Mouse (Mus musculus) neural tube, embryonic 15.5 days (tissue): Measurements from ENCODE around the gene Edrf1. TPM values are rescaled to one million over a fixed set of nuclear protein-coding genes. Genes with fewer than 3 reads are reported as not detected.
"Not testable (repeated sequence)": the region's sequence is repeated elsewhere in the genome, so short reads cannot be mapped to it uniquely, and the experiment has no call there.

ENCODE experiments used
- ATAC-seq: fragments of 200-750 bp; cut with Nextera tagmentation; 2 replicates; pipeline ENCODE4 v1.8.0; 2017; ENCODE audit warnings: mild to moderate bottlenecking, moderate TSS enrichment, moderate library complexity; ENCODE audit not compliant: low FRiP score
- H3K27ac ChIP-seq: fragments of 300-500 bp; sonication (generic); replicated peaks from 2 replicates; pipeline ENCODE4 v1.5.1; 2015; ENCODE audit warnings: mild to moderate bottlenecking, inconsistent platforms
- H3K27me3 ChIP-seq: fragments of 300-500 bp; sonication (generic); replicated peaks from 2 replicates; pipeline ENCODE4 v1.6.1; 2015; ENCODE audit warnings: inconsistent platforms
- H3K36me3 ChIP-seq: fragments of 300-500 bp; sonication (generic); 2 replicates; pipeline ENCODE4 v1.6.1; 2015; ENCODE audit warnings: inconsistent platforms
- H3K4me1 ChIP-seq: fragments of 300-500 bp; sonication (generic); 2 replicates; pipeline ENCODE4 v1.6.1; 2015; ENCODE audit warnings: inconsistent platforms
- H3K4me2 ChIP-seq: fragments of 300-500 bp; sonication (generic); 2 replicates; pipeline ENCODE4 v1.6.1; 2015; ENCODE audit warnings: inconsistent platforms, mild to moderate bottlenecking, moderate library complexity
- H3K4me3 ChIP-seq: fragments of 300-500 bp; sonication (generic); replicated peaks from 2 replicates; pipeline ENCODE4 v1.5.1; 2015; ENCODE audit warnings: mild to moderate bottlenecking, inconsistent platforms
- H3K9ac ChIP-seq: fragments of 300-500 bp; sonication (generic); replicated peaks from 2 replicates; pipeline ENCODE4 v1.6.1; 2015; ENCODE audit warnings: mild to moderate bottlenecking, inconsistent platforms
- H3K9me3 ChIP-seq: fragments of 300-500 bp; sonication (generic); replicated peaks from 2 replicates; pipeline ENCODE4 v1.6.1; 2016; ENCODE audit warnings: inconsistent platforms
- WGBS: fragments of 180-500 bp; shearing (Covaris S2); methylation state at CpG from one replicate; pipeline ENCODE4 v1.1.7; 2015; ENCODE audit warnings: mixed read lengths; 5-methylcytosine and 5-hydroxymethylcytosine counted together
- polyA plus RNA-seq: library from polyadenylated mRNA; unstranded; fragments of >200 nt; fragmentation: Nextera tagmentation; extraction: Ambion mirVana; gene quantifications from 2 replicates; pipeline ENCODE4 v1.2.1, GENCODE M21; 2015

Gene Edrf1
- polyA plus RNA-seq, 1 experiment from 2014 or later = 17.8 TPM

DNA sequence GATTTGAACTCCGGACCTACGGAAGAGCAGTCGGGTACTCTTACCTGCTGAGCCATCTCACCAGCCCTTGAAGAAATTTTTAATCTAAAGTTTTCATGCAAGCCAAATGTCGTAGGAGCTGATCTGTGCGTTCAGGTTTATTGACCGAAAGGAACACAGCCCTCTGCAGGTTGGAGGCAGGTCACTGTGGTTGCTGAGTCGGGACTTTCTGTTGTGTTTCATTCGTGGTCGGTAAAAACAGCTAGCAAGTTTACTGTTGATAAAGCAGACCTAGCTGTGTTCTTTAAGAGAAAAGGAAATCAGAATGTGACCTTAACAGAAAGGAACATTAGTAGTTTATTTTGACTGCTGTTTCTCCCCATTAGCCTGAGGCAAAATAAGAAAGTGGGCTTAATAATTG lies 32.6 kb downstream of the Edrf1 start:
- WGBS = 94% methylated on average over 9 of the region's 9 CpGs
- no peak overlapping the region for H3K4me3 ChIP-seq
- no peaks in the 10 kb centered on the region for H3K27me3 ChIP-seq
- H3K4me1 ChIP-seq = no peaks in the 10 kb centered on the region
- no peak overlapping the region for H3K27ac ChIP-seq
- H3K4me2 ChIP-seq = no peak overlapping the region
- peaks cover 79% of the 10 kb centered on the region for H3K36me3 ChIP-seq
- H3K9me3 ChIP-seq = no peaks in the 10 kb centered on the region
- no peak for ATAC-seq
- no peak overlapping the region for H3K9ac ChIP-seq

DNA sequence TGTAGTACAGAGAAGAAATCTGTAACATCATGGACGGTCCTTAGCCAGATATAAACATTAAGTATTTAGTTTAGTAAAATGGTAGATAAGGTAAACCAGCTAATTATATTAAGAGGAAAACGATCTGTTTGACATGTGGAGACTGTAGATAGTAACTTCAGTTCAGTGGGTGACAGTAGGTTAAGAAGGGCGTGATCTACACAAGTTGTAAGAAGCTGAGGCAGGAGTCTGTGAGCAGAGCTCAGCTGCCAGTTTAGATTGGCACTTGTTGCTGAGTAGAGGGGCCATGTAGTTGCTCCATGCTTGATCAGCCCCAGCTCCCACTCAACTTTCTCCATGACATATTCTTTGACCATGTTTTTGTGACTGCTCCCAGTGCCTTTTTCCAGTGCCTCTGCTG lies 33.5 kb downstream of the Edrf1 start:
- Histone ChIP-seq H3K9ac (no peak overlapping the region), H3K4me3 (no peak overlapping the region), H3K9me3 (no peaks in the 10 kb centered on the region), H3K4me2 (no peak overlapping the region), H3K36me3 (peaks cover 70% of the 10 kb centered on the region), H3K27me3 (no peaks in the 10 kb centered on the region), H3K27ac (no peak overlapping the region), H3K4me1 (no peaks in the 10 kb centered on the region)
- ATAC-seq = no peak
- WGBS = 94% methylated on average over 3 of the region's 3 CpGs

DNA sequence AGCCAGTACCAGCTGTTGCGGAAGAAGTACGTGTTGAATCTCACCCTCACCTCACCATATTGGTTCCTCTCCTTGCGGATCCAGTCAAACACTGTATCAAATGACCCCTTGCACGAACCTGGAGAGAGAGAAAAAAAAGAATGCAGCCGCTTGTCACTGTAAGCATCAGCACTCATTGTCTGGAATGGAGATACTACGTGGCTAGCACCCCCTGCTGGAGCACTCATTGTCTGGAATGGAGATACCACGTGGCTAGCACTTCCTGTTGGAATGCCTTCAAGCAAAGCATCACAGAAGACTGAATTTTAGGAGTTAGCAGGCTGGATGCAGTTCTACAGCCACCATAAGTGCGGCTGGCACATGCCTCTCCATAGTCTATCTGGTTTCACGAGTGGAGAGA lies 38.7 kb downstream of the Edrf1 start:
- H3K27me3 ChIP-seq = no peaks in the 10 kb centered on the region
- H3K9me3 ChIP-seq = no peaks in the 10 kb centered on the region
- H3K27ac ChIP-seq = no peak overlapping the region
- H3K4me3 ChIP-seq = no peak overlapping the region
- WGBS = 68% methylated on average over 9 of the region's 9 CpGs
- no peaks in the 10 kb centered on the region for H3K4me1 ChIP-seq
- no peak for ATAC-seq
- H3K36me3 ChIP-seq = peaks cover 31% of the 10 kb centered on the region
- no peak overlapping the region for H3K9ac ChIP-seq
- no peak overlapping the region for H3K4me2 ChIP-seq

DNA sequence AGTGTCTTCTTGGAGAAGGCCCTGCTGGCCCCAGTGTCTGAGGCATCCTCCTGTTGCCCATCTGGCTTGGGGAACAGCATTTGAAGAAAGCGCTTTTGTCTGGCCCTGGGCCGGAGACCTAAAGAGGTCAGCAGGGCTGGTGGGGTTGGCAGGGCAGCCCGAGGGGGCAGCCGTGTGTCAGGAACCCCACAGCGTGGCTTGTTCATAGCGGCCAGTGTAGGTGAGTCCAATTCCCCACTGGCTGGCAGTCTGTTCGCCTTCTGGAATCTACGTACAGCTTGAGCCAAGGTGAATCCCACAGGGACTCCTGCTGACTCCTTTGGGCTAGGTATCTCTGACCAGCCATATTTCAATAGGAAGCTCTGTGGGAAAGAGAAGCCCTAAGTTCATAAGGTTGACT lies 41.4 kb downstream of the Edrf1 start:
- Histone ChIP-seq H3K9ac (no peak overlapping the region), H3K27ac (no peak overlapping the region), H3K4me2 (no peak overlapping the region), H3K9me3 (no peaks in the 10 kb centered on the region), H3K36me3 (0 out of 2 replicates have a peak, but pooled peaks cover 6% of the 10 kb centered on the region), H3K4me1 (no peaks in the 10 kb centered on the region), H3K4me3 (no peak overlapping the region), H3K27me3 (no peaks in the 10 kb centered on the region)
- 90% methylated on average over 8 of the region's 8 CpGs for WGBS
- ATAC-seq = no peak

DNA sequence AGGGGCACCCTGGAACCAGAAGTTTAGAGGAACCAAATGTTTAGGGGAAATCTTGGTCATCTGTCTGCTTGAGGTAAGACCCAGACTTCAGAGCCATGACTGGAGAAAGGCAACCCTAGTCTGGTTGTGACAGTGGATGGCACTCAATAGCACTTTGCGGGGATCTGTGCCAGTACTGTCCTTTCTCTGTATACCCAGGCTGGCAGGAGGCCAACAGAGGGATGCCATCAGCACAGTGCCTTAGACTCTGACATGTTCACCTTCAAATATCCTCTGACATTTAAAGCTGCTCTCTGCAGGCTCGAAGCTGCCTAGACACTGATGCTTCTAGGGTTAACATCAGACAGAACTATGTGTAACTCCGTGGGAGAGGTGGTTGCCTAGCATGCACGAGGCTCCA lies 42.1 kb downstream of the Edrf1 start:
- no peak overlapping the region for H3K27ac ChIP-seq
- H3K4me2 ChIP-seq = no peak overlapping the region
- ATAC-seq = no peak
- H3K4me1 ChIP-seq = no peaks in the 10 kb centered on the region
- no peaks in the 10 kb centered on the region for H3K9me3 ChIP-seq
- H3K27me3 ChIP-seq = no peaks in the 10 kb centered on the region
- no peak overlapping the region for H3K4me3 ChIP-seq
- H3K9ac ChIP-seq = no peak overlapping the region
- H3K36me3 ChIP-seq = 0 out of 2 replicates have a peak, but pooled peaks cover 6% of the 10 kb centered on the region
- WGBS = 74% methylated on average over 4 of the region's 4 CpGs

DNA sequence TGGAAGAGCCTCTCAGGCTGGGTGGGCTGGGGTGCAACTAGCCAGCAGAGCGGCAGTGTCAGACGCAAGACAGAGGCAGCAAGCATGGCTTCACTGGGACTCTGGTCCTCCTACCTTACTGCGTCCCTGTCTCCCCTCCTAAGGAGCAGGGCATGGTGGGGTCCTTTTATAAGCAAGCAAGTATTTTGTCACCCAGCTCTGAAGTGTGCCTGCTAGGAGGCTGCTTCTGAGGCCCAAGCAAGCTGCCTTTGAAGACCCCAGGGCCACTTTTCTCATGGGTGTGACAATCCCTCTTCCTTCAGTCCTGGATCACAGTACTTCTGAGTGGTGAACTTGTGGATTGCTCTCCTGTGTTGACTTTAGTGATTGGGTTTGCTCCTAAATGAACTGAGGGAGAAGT lies 42.6 kb downstream of the Edrf1 start, which contains the start of gene Mmp21:
Gene Mmp21 (minus strand): TSS at position 101 of the 400 bp plus-strand sequence.
- 88% methylated on average over 3 of the region's 3 CpGs for WGBS
- Histone ChIP-seq H3K9ac (no peak within 1 kb of the TSS), H3K36me3 (0 out of 2 replicates have a peak, but pooled peaks cover 3% of the 10 kb centered on the region)

DNA sequence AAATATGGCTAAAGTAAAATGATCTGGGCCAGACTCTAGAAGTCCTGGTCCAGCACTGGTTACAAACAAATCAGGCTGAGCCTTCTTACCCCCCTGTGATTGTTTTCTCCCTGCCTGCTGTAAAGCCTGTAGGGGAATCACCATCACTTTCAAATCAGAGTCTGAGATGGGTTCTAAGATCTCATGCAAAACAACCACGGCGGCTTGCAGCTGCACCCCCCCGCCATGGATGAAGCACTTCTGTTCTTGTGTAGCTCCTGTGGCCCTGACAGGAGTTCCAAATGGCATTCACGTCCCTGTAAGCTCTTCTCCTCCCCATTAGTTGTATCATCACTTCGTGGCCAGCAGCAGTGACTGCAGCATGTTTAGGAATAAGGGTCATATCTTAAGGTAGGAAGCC lies 46.3 kb downstream of the Edrf1 start:
- Histone ChIP-seq H3K4me2 (no peak overlapping the region), H3K27me3 (no peaks in the 10 kb centered on the region), H3K27ac (no peak overlapping the region), H3K9ac (no peak overlapping the region), H3K9me3 (peaks cover 9% of the 10 kb centered on the region; the same call in 1 of the 2 replicates), H3K4me3 (no peak overlapping the region), H3K36me3 (peaks cover 20% of the 10 kb centered on the region), H3K4me1 (no peaks in the 10 kb centered on the region)
- no peak for ATAC-seq
- 87% methylated on average over 5 of the region's 5 CpGs for WGBS

More for the DNA sequence above, 42.6 kb downstream of the Edrf1 start, which contains the start of gene Mmp21:
- Histone ChIP-seq H3K9me3 (no peaks in the 10 kb centered on the region), H3K4me1 (no peaks in the 10 kb centered on the region), H3K4me3 (no peak within 1 kb of the TSS), H3K27me3 (no peaks in the 10 kb centered on the region), H3K4me2 (no peak within 1 kb of the TSS), H3K27ac (no peak within 1 kb of the TSS)
- no peak for ATAC-seq

DNA sequence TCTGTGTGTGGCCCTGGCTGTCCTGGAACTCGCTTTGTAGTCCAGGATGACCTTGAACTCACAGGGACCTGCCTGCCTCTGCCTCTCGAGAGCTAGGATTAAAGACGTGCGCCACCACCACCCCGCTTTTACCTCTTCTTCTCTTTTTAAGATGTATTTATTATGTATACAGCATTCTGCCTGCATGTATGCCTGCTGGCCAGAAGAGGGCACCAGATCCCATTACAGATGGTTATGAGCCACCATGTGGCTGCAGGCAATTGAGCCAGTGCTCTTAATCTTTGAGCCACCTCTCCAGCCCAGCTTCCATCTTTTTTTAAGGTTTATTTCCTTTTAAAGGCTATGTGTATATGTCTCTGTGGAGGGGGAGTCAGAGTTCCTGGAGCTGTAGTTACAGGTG lies 46.8 kb downstream of the Edrf1 start:
- Histone ChIP-seq H3K9me3 (peaks cover 10% of the 10 kb centered on the region; the same call in 1 of the 2 replicates), H3K36me3 (peaks cover 25% of the 10 kb centered on the region), H3K27ac (no peak overlapping the region), H3K4me1 (no peaks in the 10 kb centered on the region), H3K4me3 (no peak overlapping the region), H3K9ac (no peak overlapping the region), H3K27me3 (no peaks in the 10 kb centered on the region), H3K4me2 (no peak overlapping the region)
- WGBS = 83% methylated on average over 5 of the region's 5 CpGs
- no peak for ATAC-seq

DNA sequence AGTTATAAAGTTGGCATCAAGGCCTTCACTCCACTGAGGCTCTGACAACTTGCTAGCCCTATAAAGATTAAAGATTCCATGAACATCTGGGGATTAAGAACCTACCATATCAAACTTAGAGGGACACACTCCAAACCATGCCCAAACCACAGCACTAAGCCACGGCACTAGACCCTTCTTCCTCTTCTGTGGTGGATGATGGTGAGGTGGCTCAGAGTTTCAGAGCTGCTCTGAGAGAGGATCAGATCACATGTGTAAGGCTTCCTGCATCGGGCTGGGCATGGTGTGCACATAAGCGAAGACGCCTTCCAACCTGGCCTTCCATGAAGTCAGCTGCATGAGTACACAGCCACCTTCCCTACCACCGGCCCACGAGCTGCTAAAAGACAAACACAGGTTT lies 47.4 kb downstream of the Edrf1 start:
- Histone ChIP-seq H3K4me2 (no peak overlapping the region), H3K27me3 (no peaks in the 10 kb centered on the region), H3K9me3 (peaks cover 10% of the 10 kb centered on the region; the same call in 1 of the 2 replicates), H3K4me3 (no peak overlapping the region), H3K9ac (no peak overlapping the region), H3K4me1 (no peaks in the 10 kb centered on the region), H3K36me3 (peaks cover 31% of the 10 kb centered on the region), H3K27ac (no peak overlapping the region)
- ATAC-seq = no peak
- WGBS = 95% methylated on average over 6 of the region's 6 CpGs

DNA sequence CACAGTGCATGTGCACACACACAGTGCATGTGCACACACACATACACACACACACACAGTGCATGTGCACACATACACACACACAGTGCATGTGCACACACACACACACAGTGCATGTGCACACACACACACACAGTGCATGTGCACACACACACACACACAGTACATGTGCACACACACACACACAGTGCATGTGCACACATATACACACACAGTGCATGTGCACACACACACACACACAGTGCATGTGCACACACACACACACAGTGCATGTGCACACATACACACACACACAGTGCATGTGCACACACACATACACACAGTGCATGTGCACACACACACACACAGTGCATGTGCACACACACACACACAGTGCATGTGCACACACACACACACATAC lies 48.3 kb downstream of the Edrf1 start:
- not testable (repeated sequence) for H3K9ac ChIP-seq, H3K4me2 ChIP-seq

DNA sequence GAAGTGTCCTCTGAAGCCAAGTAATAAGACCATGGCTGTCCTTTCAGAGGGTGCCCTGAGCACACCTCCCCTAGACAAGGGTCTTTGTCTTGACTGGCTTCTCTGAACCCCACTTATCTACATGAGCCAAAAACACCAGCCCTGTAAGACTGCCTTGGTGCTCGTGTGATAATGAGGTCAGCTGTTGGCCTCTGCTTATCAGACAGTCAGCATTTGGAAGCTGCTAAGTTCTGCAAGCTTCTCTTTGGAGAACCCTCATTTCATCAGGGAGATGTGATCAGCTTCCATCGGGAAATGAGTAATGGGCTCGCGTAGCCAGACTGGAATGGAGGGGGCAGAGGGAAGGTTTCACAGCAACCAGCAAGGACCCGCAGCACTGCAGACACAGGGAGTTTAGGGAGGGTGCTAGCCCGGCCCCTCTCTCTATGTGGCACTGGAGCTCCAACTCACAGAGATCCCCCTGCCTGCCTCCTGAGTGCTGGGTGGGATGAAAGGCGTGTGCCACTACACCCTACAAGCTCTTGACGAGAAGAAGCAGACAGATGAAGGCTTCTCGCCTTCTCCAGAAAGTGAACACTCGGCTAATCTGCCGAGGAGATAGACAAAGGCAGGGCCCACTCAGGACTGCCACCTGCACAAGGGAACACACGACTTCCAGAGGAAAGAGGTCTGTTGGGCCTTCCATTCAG lies 60.8 kb downstream of the Edrf1 start:
- H3K4me1 ChIP-seq = no peaks in the 10 kb centered on the region
- 92% methylated on average over 12 of the region's 12 CpGs for WGBS
- no peak for ATAC-seq
- H3K4me3 ChIP-seq = no peak overlapping the region
- no peak overlapping the region for H3K4me2 ChIP-seq
- H3K36me3 ChIP-seq = peaks cover 20% of the 10 kb centered on the region
- H3K27ac ChIP-seq = no peak overlapping the region
- H3K9ac ChIP-seq = no peak overlapping the region
- H3K27me3 ChIP-seq = no peaks in the 10 kb centered on the region
- no peaks in the 10 kb centered on the region for H3K9me3 ChIP-seq

More for the DNA sequence above, 48.3 kb downstream of the Edrf1 start:
- H3K4me1 ChIP-seq, H3K27ac ChIP-seq, H3K4me3 ChIP-seq, H3K27me3 ChIP-seq, H3K9me3 ChIP-seq, ATAC-seq: not testable (repeated sequence)
- peaks cover 40% of the 10 kb centered on the region for H3K36me3 ChIP-seq

DNA sequence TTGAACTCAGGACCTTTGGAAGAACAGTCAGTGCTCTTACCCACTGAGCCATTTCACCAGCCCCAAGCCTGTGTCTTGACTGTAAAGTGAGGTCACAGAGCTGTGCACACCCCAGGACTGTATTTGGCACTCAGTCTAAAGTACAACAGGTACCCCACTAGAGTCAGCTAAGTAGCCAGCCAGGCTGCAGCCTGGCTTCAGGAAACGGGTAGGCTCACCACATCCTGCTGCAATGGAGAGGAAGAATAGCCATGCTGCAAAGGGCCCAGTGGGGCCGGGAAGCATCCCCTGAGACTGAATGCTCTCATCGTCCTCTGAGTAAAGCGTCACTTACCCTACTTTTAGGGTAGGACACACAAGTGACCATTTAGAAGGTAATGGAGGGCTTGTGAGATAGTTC lies 62.5 kb downstream of the Edrf1 start:
- no peak for ATAC-seq
- H3K4me2 ChIP-seq = no peak overlapping the region
- H3K27me3 ChIP-seq = no peaks in the 10 kb centered on the region
- H3K27ac ChIP-seq = no peak overlapping the region
- WGBS = 90% methylated on average over 4 of the region's 4 CpGs
- H3K36me3 ChIP-seq = peaks cover 20% of the 10 kb centered on the region
- H3K9ac ChIP-seq = no peak overlapping the region
- no peaks in the 10 kb centered on the region for H3K9me3 ChIP-seq
- no peak overlapping the region for H3K4me3 ChIP-seq
- no peaks in the 10 kb centered on the region for H3K4me1 ChIP-seq
